Mouse (Mus musculus) liver, adult 2 months (tissue): ENCODE results near the gene Gse1. TPM values are rescaled to one million over a fixed set of nuclear protein-coding genes. Genes with fewer than 3 reads are reported as not detected.

ENCODE experiments used
- DNase-seq: peaks from one replicate; pipeline ENCODE4 v3.0.0-alpha.2; 2011; ENCODE audit warnings: low read depth, low spot score; ENCODE audit errors: extremely low read depth
- H3K27ac ChIP-seq: fragments of 200-500 bp; replicated peaks from 2 replicates; pipeline ENCODE4 v1.5.1; 2012; ENCODE audit warnings: low read depth, mild to moderate bottlenecking, control low read depth, inconsistent platforms, low read length; ENCODE audit not compliant: insufficient read depth
- H3K27me3 ChIP-seq: fragments of 200-500 bp; 2 replicates; pipeline ENCODE4 v1.6.1; 2012; ENCODE audit warnings: mild to moderate bottlenecking, moderate library complexity, low read length, inconsistent platforms; ENCODE audit not compliant: control insufficient read depth, insufficient read depth
- H3K36me3 ChIP-seq: fragments of 200-500 bp; 2 replicates; pipeline ENCODE4 v1.6.1; 2012; ENCODE audit warnings: low read length, inconsistent platforms; ENCODE audit not compliant: control insufficient read depth, insufficient read depth
- H3K4me1 ChIP-seq: fragments of 200-500 bp; 2 replicates; pipeline ENCODE4 v1.6.1; 2011; ENCODE audit warnings: low read length; ENCODE audit not compliant: control insufficient read depth, insufficient read depth
- H3K4me3 ChIP-seq: fragments of 200-500 bp; 2 replicates; pipeline ENCODE4 v1.5.1; 2011; ENCODE audit warnings: low read depth, mild to moderate bottlenecking, control low read depth, low read length, moderate library complexity; ENCODE audit not compliant: insufficient read depth
- H3K79me2 ChIP-seq: fragments of 200-500 bp; 2 replicates; pipeline ENCODE4 v1.6.1; 2012; ENCODE audit warnings: inconsistent platforms, mild to moderate bottlenecking, low read length, moderate library complexity; ENCODE audit not compliant: control insufficient read depth, insufficient read depth
- H3K9ac ChIP-seq: fragments of 200-500 bp; 2 replicates; pipeline ENCODE4 v1.6.1; 2012; ENCODE audit warnings: low read depth, mild to moderate bottlenecking, control low read depth, inconsistent platforms, low read length
- CTCF ChIP-seq: fragments of 200-500 bp; IDR thresholded peaks from 2 replicates; pipeline ENCODE4 v1.5.1; 2011; ENCODE audit warnings: low read depth, low read length, control low read depth
- POLR2A ChIP-seq: fragments of 200-500 bp; IDR thresholded peaks from 2 replicates; pipeline ENCODE4 v1.6.1; 2011; ENCODE audit warnings: low read length, control low read depth; ENCODE audit not compliant: insufficient read depth; ENCODE audit errors: extremely low read depth
- WGBS: fragments of 180-500 bp; shearing (Covaris S2); methylation state at CpG from one replicate; pipeline ENCODE4 v1.1.7; 2018; 5-methylcytosine and 5-hydroxymethylcytosine counted together
- polyA plus RNA-seq: library from polyadenylated mRNA; depleted of rRNA; stranded (reverse); fragments of >200 nt; gene quantifications from 2 replicates; pipeline ENCODE4 v1.2.3, GENCODE M21; 2012
- total RNA-seq: library from RNA; depleted of rRNA; stranded (reverse); fragments of >200 nt; gene quantifications from 2 replicates; pipeline ENCODE4 v1.2.3, GENCODE M21; 2014

The Gse1 gene
- total and polyA plus RNA-seq, 2 experiments, result 2.6 to 10.0 TPM

- 47% methylated on average over 5 of the region's 5 CpGs for WGBS
These were observed 14.3 kb upstream of the Gse1 start for GRCm38 (mm10) chr8:120213939-120214338.

GRCm38 (mm10) chr8:120215416-120216141 is 12.7 kb upstream of the Gse1 start:
- no peaks in the 10 kb centered on the region; the same call in 1 of the 2 replicates for H3K4me1 ChIP-seq
- H3K27ac ChIP-seq, result no peak overlapping the region
- no peak overlapping the region for H3K4me3 ChIP-seq
- DNase-seq, result no peak
- WGBS, result 85% methylated on average over 7 of the region's 7 CpGs
- H3K27me3 ChIP-seq, result no peaks in the 10 kb centered on the region
- H3K36me3 ChIP-seq, result no peaks in the 10 kb centered on the region
- H3K79me2 ChIP-seq, result no peaks in the 10 kb centered on the region
- H3K9ac ChIP-seq, result no peak overlapping the region
- TF ChIP-seq POLR2A, result no peak
- TF ChIP-seq CTCF, result no peak

More at GRCm38 (mm10) chr8:120213939-120214338, 14.3 kb upstream of the Gse1 start:
- peak; percentile 91 for DNase-seq
- Histone ChIP-seq H3K4me1 (no peaks in the 10 kb centered on the region; the same call in 1 of the 2 replicates), H3K79me2 (no peaks in the 10 kb centered on the region), H3K27me3 (no peaks in the 10 kb centered on the region), H3K4me3 (no peak overlapping the region), H3K9ac (no peak overlapping the region), H3K27ac (no peak overlapping the region), H3K36me3 (no peaks in the 10 kb centered on the region)
- TF ChIP-seq CTCF, result no peak
- no peak for TF ChIP-seq POLR2A

- TF ChIP-seq POLR2A, result no peak
- no peak for TF ChIP-seq CTCF
- DNase-seq, result peak; percentile 48
- no peak overlapping the region for H3K9ac ChIP-seq
- no peaks in the 10 kb centered on the region for H3K79me2 ChIP-seq
- H3K4me1 ChIP-seq, result no peaks in the 10 kb centered on the region; the same call in 1 of the 2 replicates
- no peak overlapping the region for H3K27ac ChIP-seq
- H3K36me3 ChIP-seq, result no peaks in the 10 kb centered on the region
- 48% methylated on average over 13 of the region's 13 CpGs for WGBS
- H3K4me3 ChIP-seq, result no peak overlapping the region
- H3K27me3 ChIP-seq, result no peaks in the 10 kb centered on the region
These were observed 11.1 kb upstream of the Gse1 start for GRCm38 (mm10) chr8:120216855-120217830.

GRCm38 (mm10) chr8:120222548-120222947 is 5.7 kb upstream of the Gse1 start:
- WGBS, result 74% methylated on average over 11 of the region's 11 CpGs
- no peak overlapping the region for H3K27ac ChIP-seq

GRCm38 (mm10) chr8:120224521-120225420 is 3.5 kb upstream of the Gse1 start:
- Histone ChIP-seq H3K4me3 (no peak overlapping the region), H3K4me1 (no peaks in the 10 kb centered on the region), H3K79me2 (no peaks in the 10 kb centered on the region), H3K9ac (no peak overlapping the region), H3K36me3 (no peaks in the 10 kb centered on the region), H3K27me3 (peaks cover 4% of the 10 kb centered on the region), H3K27ac (no peak overlapping the region)
- DNase-seq, result no peak
- no peak for TF ChIP-seq POLR2A
- WGBS, result 71% methylated on average over 11 of the region's 11 CpGs

More at GRCm38 (mm10) chr8:120222548-120222947, 5.7 kb upstream of the Gse1 start:
- TF ChIP-seq CTCF (no peak), POLR2A (no peak)
- H3K79me2 ChIP-seq, result no peaks in the 10 kb centered on the region
- H3K36me3 ChIP-seq, result no peaks in the 10 kb centered on the region
- no peak for DNase-seq
- H3K4me1 ChIP-seq, result no peaks in the 10 kb centered on the region
- no peak overlapping the region for H3K4me3 ChIP-seq
- no peak overlapping the region for H3K9ac ChIP-seq
- H3K27me3 ChIP-seq, result no peaks in the 10 kb centered on the region
